8 mouse cellular contexts compared by ENCODE assay signal in the genomic region with DNA sequence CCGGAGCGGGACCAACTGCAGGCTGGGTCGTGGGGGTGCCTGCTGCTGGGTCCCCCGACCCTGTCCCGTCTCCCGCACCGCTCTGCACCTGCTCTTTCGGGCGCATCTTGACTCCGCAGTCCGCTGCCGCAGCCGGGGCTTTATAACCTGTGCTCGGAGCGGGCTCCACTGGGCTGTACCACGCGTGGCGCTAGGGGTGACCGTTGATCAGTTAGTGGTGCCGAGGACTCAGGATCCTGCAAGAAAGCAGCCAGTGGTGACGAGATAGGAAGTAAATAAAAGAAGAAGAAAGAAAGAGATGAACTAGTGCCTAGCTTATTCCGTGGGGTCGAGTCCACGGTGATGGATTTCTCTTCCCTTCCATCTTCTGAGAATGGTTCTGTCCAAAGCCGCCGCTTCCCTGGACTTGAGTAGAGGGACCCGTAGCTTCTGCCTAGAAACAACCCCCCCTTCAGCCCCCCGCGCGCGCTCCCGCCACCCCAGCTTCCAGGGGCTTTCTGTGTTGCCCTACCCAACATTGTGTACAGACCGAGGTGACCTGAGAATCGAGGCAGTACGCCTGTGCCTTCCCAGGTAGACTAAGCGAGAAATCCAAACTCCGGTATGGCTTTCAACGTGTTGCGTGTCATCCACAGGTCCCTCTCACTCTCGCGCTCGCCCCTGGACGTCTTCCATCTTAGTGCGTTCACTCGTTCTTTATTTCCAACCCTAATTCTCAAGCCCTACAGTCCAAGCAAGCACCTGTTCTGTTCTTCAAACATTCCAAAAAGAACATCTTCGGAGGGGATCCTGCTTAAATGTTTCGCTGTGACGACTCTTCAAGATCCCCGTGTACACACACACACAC. TPM values are rescaled to one million over a fixed set of nuclear protein-coding genes. Genes with fewer than 3 reads are reported as not detected.
DNase-seq lines count a peak whose midpoint lies in the region; ATAC-seq and TF ChIP-seq lines count a peak whose summit lies in the region.

Gene Hap1, minus strand, starts transcription at position 157 of the 847 bp plus-strand sequence.

- H3K4me1 ChIP-seq in kidney, adult 2 months (ENCODE audit: control insufficient read depth, insufficient read depth, low read length): no peaks in the 10 kb centered on the region
- H3K4me1 ChIP-seq in limb, embryonic 13.5 days: peaks cover 28% of the 10 kb centered on the region
- H3K4me1 ChIP-seq in midbrain, embryonic 13.5 days (replicated peaks): peaks cover 41% of the 10 kb centered on the region

- H3K27me3 ChIP-seq in kidney, adult 2 months (replicated peaks; ENCODE audit: control insufficient read depth, insufficient read depth, low read length): no peaks in the 10 kb centered on the region
- H3K27me3 ChIP-seq in limb, embryonic 13.5 days: peaks cover 88% of the 10 kb centered on the region
- H3K27me3 ChIP-seq in midbrain, embryonic 13.5 days: peaks cover 26% of the 10 kb centered on the region

- H3K36me3 ChIP-seq in kidney, adult 2 months (ENCODE audit: control insufficient read depth, insufficient read depth, low read length): no peaks in the 10 kb centered on the region
- no peaks in the 10 kb centered on the region for H3K36me3 ChIP-seq in limb, embryonic 13.5 days
- peaks cover 18% of the 10 kb centered on the region for H3K36me3 ChIP-seq in midbrain, embryonic 13.5 days

- peak; percentile 76 for DNase-seq in layer of hippocampus, adult 11-12 months (ENCODE audit: low spot score)
- no peak for DNase-seq in layer of hippocampus, adult 9-10 months (ENCODE audit: low spot score)
- DNase-seq in embryo, embryonic 9.5 days (ENCODE audit: extremely low spot score): peak; percentile 82
- peak; percentile 70 for DNase-seq in heart, adult 8-10 months (ENCODE audit: low spot score)
- DNase-seq in kidney, adult 2 months: peak; percentile 73
- DNase-seq in spleen, adult 12 weeks (ENCODE audit: low spot score): peak; percentile 11

- H3K4me3 ChIP-seq in kidney, adult 2 months (ENCODE audit: insufficient read depth, low read depth, low read length): peak within 1 kb of the TSS; percentile 77
- peak within 1 kb of the TSS; percentile 56 for H3K4me3 ChIP-seq in limb, embryonic 13.5 days
- peak within 1 kb of the TSS; percentile 65 for H3K4me3 ChIP-seq in midbrain, embryonic 13.5 days (replicated peaks)

- peak within 1 kb of the TSS; percentile 50; the same call in 1 of the 2 replicates for H3K9ac ChIP-seq in limb, embryonic 13.5 days
- peak within 1 kb of the TSS; percentile 75 for H3K9ac ChIP-seq in midbrain, embryonic 13.5 days (replicated peaks)

- H3K9me3 ChIP-seq in limb, embryonic 13.5 days: no peaks in the 10 kb centered on the region
- no peaks in the 10 kb centered on the region for H3K9me3 ChIP-seq in midbrain, embryonic 13.5 days

- 2% methylated on average over 49 of the region's 49 CpGs for WGBS in kidney, adult 2 months
- 2% methylated on average over 49 of the region's 49 CpGs for WGBS in limb, embryonic 13.5 days
- under 1% methylated on average over 49 of the region's 49 CpGs for WGBS in midbrain, embryonic 13.5 days

- no peak within 1 kb of the TSS for H3K27ac ChIP-seq in kidney, adult 2 months (ENCODE audit: insufficient read depth, low read depth, low read length)
- no peak within 1 kb of the TSS for H3K27ac ChIP-seq in limb, embryonic 13.5 days
- H3K27ac ChIP-seq in midbrain, embryonic 13.5 days: peak within 1 kb of the TSS; percentile 51

- TF ChIP-seq POLR2A in kidney, adult 2 months (IDR thresholded peaks at IDR 0.05; ENCODE audit: low read depth, low read length): no peak

- 0 out of 2 replicates have a peak, but pooled peaks have one; percentile 37 for ATAC-seq in limb, embryonic 13.5 days (ENCODE audit: low FRiP score, low read depth)
- peak; percentile 70 for ATAC-seq in midbrain, embryonic 13.5 days

- no peak for TF ChIP-seq CTCF in kidney, adult 2 months (conservative IDR thresholded peaks at IDR 0.05; ENCODE audit: insufficient read depth, insufficient read length, low read depth, low read length)

- peak within 1 kb of the TSS; percentile 100 for H3K4me2 ChIP-seq in limb, embryonic 13.5 days (replicated peaks)
- H3K4me2 ChIP-seq in midbrain, embryonic 13.5 days (replicated peaks): peak within 1 kb of the TSS; percentile 98

RNA-seq across cellular contexts. Expression of gene Hap1, which starts in this region (rescaled TPM):
- 1 to 10 TPM; 1.0 to 2.5 (median 2.0) TPM for total RNA-seq in heart, adult 8-10 months (2022)
- polyA plus RNA-seq in kidney, adult 2 months (2012; rRNA removed): 3.0 and 3.6 TPM in 2 replicates
- 2.8 and 3.2 TPM in 2 replicates for polyA plus RNA-seq in limb, embryonic 13.5 days (2015; fragmentation: Nextera tagmentation; extraction: Ambion mirVana)
- polyA plus RNA-seq in midbrain, embryonic 13.5 days (2015; fragmentation: Nextera tagmentation; extraction: Ambion mirVana): 137 and 168 TPM in 2 replicates

Comparison
In these comparisons a context has a peak if more than half of its experiments do, and no peak if none do; other contexts are left out.
1. RNA of gene Hap1 (polyA plus RNA-seq): 137 to 168 TPM in midbrain, embryonic 13.5 days; 3.0 to 3.6 TPM in kidney, adult 2 months and 2.8 to 3.2 TPM in limb, embryonic 13.5 days; every median in the first group is over 10 times any median in the second.
2. Peak in every context shown above with its lines, with median percentiles within 50 percentile points of each other: H3K4me3 ChIP-seq.